In genomic region chr12:4386077-4386719, GRCm38 (mm10) we compare ENCODE assay signal across 7 mouse cellular contexts.
DNase-seq lines count a peak whose midpoint lies in the region; ATAC-seq and TF ChIP-seq lines count a peak whose summit lies in the region.

No protein-coding gene starts in this region.

- no peak for TF ChIP-seq CTCF in brain, embryonic 14.5 days (IDR thresholded peaks at IDR 0.05; ENCODE audit: borderline replicate concordance, extremely low read depth, insufficient read depth, insufficient read length)

- H3K27ac ChIP-seq in kidney, embryonic 15.5 days = no peak overlapping the region

- H3K4me1 ChIP-seq in kidney, embryonic 15.5 days = no peaks in the 10 kb centered on the region

- no peaks in the 10 kb centered on the region for H3K27me3 ChIP-seq in kidney, embryonic 15.5 days

- intact Hi-C loops in heart, postnatal 36 days (cut with DNase I) = loop anchor here (10.0 kb wide), 1 partner anchor 89 kb away; the partner anchor contains the start of gene Ncoa1

- TF ChIP-seq POLR2A in brain, embryonic 14.5 days (IDR thresholded peaks at IDR 0.05; ENCODE audit: borderline replicate concordance, extremely low read depth, insufficient read depth, insufficient read length, poor library complexity, severe bottlenecking) = no peak

- peak; percentile 59 for DNase-seq in kidney, postnatal 10 days
- peak; percentile 28 for DNase-seq in brain, embryonic 14.5 days (ENCODE audit: low read depth)
- peak; percentile 54 to 55 for DNase-seq in heart, postnatal 36 days
- peak; percentile 36 to 61 for DNase-seq in lung, postnatal 4 days
- no peak for DNase-seq in cerebellum, postnatal 10 days

- ATAC-seq in kidney, embryonic 15.5 days (replicated peaks; ENCODE audit: low FRiP score) = no peak
- no peak for ATAC-seq in cerebellum, adult (ENCODE audit: insufficient number of reproducible peaks, low FRiP score, low TSS enrichment)

- no peak overlapping the region for H3K4me3 ChIP-seq in kidney, embryonic 15.5 days (replicated peaks)

- no peak overlapping the region for H3K4me2 ChIP-seq in kidney, embryonic 15.5 days

- no peak overlapping the region for H3K9ac ChIP-seq in kidney, embryonic 15.5 days

- H3K36me3 ChIP-seq in kidney, embryonic 15.5 days = no peaks in the 10 kb centered on the region

- 70% methylated on average over 3 of the region's 3 CpGs for WGBS in kidney, embryonic 15.5 days

- no peaks in the 10 kb centered on the region for H3K9me3 ChIP-seq in kidney, embryonic 15.5 days (replicated peaks)

Comparison
In these comparisons a context has a peak if more than half of its experiments do, and no peak if none do; other contexts are left out.
1. DNase-seq: peak in kidney, postnatal 10 days (single experiment), brain, embryonic 14.5 days (single experiment), heart, postnatal 36 days (2 of 2) and lung, postnatal 4 days (2 of 2); none in cerebellum, postnatal 10 days (0 of 2).